Mouse (Mus musculus) embryonic fibroblast, embryonic 13.5 days (primary cell): Measurements from ENCODE around the gene Upk3a. TPM values are rescaled to one million over a fixed set of nuclear protein-coding genes. Genes with fewer than 3 reads are reported as not detected.

Source experiments
- H3K27ac ChIP-seq: 2 replicates; pipeline ENCODE4 v1.5.1; 2012; ENCODE audit warnings: low read length, control low read depth, inconsistent platforms; ENCODE audit not compliant: insufficient read depth
- H3K4me1 ChIP-seq: 2 replicates; pipeline ENCODE4 v1.6.1; 2011; ENCODE audit warnings: low read length; ENCODE audit not compliant: control insufficient read depth, insufficient read depth
- H3K4me3 ChIP-seq: 2 replicates; pipeline ENCODE4 v1.5.1; 2011; ENCODE audit warnings: mild to moderate bottlenecking, control low read depth, low read length; ENCODE audit not compliant: insufficient read depth
- CTCF ChIP-seq: IDR thresholded peaks from 2 replicates; pipeline ENCODE4 v1.5.1; 2011; ENCODE audit warnings: mild to moderate bottlenecking, control low read depth, low read length, moderate library complexity, borderline replicate concordance; ENCODE audit not compliant: insufficient read depth
- POLR2A ChIP-seq: IDR thresholded peaks from 2 replicates; pipeline ENCODE4 v1.6.1; 2011; ENCODE audit warnings: low read depth, mild to moderate bottlenecking, control low read depth, low read length, moderate library complexity
- polyA plus RNA-seq: library from polyadenylated mRNA; stranded (reverse); fragments of >200 nt; gene quantifications from 2 replicates; pipeline ENCODE4 v1.2.4, GENCODE M21; 2011; ENCODE audit warnings: low read depth; ENCODE audit not compliant: missing spikeins, insufficient read length

Upk3a gene
- polyA plus RNA-seq, result not detected in 2 replicates

DNA sequence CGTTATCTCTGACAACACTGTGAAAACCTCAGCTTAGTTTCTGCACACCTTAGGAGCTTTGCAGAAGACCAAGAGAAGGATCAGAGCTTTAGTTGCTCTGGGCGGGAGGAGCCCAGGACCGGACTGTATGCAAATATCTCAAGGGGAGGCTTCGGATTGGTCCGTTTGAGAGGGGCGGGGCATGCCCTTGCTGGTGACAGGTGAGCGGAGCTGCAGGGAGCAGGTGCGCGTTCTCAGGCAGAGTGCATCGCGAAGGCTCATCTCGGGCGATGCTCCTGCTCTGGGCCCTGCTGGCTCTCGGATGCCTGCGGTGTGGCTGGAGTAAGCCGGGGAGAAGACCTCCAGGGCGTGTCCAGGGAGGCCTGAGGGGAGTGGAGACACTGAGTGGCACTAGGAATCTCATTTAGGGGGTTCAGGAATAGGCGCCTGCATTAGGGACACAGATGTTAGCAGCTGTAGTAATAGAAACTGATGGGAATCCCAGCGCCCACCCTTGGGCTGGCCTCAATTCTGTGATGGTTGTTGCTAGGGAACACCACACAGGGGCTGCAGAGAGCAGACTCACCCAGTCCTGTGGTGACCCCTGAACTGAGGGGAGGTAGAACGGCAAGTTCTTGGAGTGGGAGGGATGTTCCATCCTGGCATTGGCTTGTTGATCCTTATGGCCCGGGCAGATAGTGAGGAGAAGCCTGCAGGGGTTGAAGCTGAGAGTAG lies at the start of gene Upk3a:
Upk3a (plus strand) TSS at position 191 of the 714 bp plus-strand sequence.
- H3K4me3 ChIP-seq, result no peak within 1 kb of the TSS
- TF ChIP-seq POLR2A (no peak), CTCF (no peak)
- peaks cover 4% of the 10 kb centered on the region for H3K4me1 ChIP-seq
- no peak within 1 kb of the TSS for H3K27ac ChIP-seq

DNA sequence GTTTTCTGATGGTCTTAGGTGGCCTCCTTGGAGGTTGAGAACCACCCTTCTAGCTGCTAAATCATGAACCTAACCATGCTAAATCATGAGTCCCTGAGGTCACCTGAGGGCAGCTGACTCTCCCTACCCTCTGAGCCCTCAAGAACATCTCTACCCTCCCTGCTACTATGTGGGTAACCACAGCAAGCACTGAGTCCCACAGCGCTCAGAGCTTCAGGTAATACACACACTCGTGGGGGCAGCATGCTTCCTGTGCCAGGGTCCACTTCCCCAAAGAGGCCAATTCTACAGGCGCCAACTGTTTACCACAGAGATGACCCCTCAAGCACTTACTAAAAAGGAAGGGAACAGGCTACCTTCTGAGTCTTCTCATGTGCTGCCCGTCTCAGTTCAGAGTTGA lies 48.4 kb upstream of the Upk3a start:
- Histone ChIP-seq H3K4me1 (no peaks in the 10 kb centered on the region), H3K27ac (no peak overlapping the region)

DNA sequence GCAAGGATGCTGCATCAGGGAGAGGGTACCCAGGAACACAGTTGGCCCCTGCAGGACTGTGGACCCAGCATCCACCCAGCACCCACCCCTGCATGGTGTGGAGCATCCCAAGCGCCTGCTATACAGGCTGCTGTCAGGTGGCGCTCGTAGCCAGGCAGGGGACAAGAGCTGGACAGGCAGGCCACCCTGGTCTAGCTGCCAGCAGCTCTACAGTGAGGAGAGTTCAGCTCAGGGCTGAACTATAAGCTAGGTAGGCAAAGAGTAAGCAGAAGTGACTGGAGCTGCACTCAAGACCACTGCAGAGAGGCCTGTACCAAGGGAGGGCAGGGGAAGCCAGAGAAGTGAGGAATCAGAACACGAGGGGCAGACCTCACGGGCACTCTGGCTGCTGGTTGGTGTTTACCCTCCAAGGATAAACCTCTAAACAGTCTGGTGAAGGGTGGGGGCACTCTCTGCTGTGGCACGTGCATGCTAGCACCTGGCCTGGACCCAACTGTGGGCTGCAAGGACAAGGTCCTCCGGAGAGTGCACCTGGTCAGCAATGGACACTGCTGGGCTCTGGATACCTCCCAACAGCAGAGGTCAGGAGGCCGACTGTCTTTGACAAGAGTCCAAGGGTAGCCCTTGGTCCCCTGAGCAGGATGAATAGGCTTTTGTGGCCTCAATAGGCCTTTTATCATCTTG lies 43.9 kb upstream of the Upk3a start:
- peaks cover 13% of the 10 kb centered on the region for H3K4me1 ChIP-seq
- H3K27ac ChIP-seq, result no peak overlapping the region
- TF ChIP-seq CTCF (no peak), POLR2A (no peak)
- no peak overlapping the region for H3K4me3 ChIP-seq

More for the DNA sequence above, 48.4 kb upstream of the Upk3a start:
- TF ChIP-seq CTCF (no peak), POLR2A (no peak)
- H3K4me3 ChIP-seq, result no peak overlapping the region

DNA sequence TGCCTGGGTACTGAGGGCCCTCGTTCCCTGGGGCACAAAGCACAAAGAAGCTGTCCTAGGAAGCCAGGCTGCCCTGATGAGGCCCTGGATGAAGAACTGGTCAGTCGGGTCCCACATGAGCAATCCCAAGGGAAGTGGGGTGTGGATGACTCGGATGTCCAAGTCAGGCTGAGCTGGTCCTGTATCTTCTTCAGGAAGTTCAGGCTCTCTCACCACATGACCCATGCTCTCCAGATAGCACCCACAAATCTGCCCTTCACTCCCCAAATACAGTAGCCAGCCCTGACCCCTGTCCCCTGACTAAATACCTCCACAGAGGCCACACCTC lies 43.4 kb upstream of the Upk3a start:
- Histone ChIP-seq H3K27ac (no peak overlapping the region), H3K4me1 (peaks cover 13% of the 10 kb centered on the region), H3K4me3 (no peak overlapping the region)
- no peak for TF ChIP-seq CTCF
- no peak for TF ChIP-seq POLR2A

DNA sequence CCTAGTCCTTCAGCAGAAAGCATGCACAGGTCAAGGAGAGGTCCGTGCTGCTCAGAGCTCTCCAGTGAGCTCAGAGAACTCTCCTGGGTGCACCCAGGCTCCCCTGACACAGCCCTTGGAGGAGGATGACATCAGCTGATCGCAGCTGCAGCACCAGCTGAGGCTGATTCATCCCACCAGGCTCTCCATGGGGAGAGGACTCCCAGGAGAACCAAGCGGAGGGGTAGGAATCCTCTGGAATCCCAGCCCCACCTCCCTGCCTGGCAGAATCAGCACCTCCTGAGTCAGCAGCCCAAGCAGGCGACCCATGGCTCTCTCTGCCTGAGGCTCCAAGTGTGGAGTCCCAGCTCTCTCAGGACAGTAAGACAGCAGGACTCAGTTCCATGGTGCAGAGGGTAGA lies 41.2 kb upstream of the Upk3a start:
- Histone ChIP-seq H3K4me1 (peaks cover 13% of the 10 kb centered on the region), H3K27ac (no peak overlapping the region), H3K4me3 (no peak overlapping the region)
- TF ChIP-seq CTCF, result no peak
- no peak for TF ChIP-seq POLR2A

DNA sequence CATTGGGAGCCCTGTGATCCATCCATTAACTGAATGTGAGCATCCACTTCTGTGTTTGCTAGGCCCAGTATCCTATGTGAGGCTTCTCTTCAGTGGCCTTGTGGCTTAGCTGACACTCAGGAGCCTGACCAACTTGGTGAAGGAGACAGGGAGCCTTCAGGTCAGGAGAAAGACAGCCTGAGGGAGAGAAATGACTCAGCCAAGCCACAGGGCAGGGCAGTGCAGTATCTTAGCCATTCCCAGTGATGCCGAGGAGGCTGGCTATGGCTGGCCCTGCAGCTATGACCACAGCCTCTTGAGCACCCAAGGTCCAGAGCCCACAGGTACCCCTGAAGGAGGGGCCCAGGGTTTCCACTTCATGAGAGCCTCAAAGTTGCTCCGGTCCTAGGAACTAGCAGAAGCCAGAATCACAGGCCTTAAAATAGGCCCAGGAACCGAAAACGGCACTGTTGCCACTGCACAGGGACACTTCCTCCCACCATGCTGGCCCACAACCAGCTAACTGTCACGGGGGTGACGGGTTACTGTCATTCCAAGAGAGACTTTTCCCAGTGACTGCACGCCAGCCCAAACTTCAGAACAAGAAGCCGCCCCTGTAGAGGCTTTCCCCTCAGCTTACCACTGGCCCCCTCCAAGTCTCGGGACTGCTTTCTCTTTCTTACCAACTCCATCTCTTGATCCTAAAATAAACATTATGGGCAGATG lies 35.2 kb upstream of the Upk3a start:
- H3K4me1 ChIP-seq, result peaks cover 8% of the 10 kb centered on the region
- no peak overlapping the region for H3K4me3 ChIP-seq
- H3K27ac ChIP-seq, result no peak overlapping the region
- no peak for TF ChIP-seq POLR2A
- no peak for TF ChIP-seq CTCF

DNA sequence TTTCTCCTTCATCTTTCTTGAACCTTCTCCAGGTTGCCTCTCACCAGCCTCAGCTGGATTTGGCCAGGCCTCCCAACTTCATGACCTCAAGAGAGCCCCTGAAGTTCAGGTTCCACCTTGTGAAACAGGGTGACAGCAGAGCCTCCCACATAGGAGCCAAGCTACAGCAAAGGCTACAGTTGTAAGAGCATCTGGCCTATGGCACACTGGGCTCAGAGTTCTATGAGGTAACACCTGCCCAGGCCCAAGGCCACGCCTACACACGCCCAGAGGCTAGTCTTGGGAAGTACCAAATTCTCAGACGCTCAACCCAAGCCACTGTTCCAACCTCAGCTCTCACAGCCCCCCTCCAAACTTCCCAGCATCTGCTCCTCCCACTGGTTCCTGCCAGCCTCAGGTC lies 34.1 kb upstream of the Upk3a start:
- TF ChIP-seq POLR2A (no peak), CTCF (no peak)
- no peak overlapping the region for H3K27ac ChIP-seq
- H3K4me3 ChIP-seq, result no peak overlapping the region
- H3K4me1 ChIP-seq, result peaks cover 8% of the 10 kb centered on the region

DNA sequence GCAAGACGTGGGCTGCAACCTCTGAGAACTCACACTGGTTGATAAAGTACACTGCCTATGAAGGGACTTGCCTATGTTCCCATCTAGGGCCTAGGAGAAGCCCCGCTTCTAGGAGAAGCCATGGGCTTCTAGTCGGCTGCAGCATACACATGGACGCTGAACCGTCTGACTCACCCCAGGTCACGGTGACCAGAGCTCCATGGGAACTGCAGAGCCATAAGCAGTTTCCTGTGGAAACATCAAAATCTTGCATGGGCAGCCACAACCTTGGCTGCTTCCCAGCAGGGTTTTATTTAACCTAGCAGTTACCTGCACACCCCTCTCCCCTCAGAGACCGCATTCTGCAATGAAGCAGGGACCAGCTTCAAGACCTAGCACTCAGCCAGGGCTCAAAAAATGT lies 33.2 kb upstream of the Upk3a start:
- peaks cover 12% of the 10 kb centered on the region for H3K4me1 ChIP-seq
- H3K4me3 ChIP-seq, result no peak overlapping the region
- TF ChIP-seq POLR2A (no peak), CTCF (no peak)
- no peak overlapping the region for H3K27ac ChIP-seq

DNA sequence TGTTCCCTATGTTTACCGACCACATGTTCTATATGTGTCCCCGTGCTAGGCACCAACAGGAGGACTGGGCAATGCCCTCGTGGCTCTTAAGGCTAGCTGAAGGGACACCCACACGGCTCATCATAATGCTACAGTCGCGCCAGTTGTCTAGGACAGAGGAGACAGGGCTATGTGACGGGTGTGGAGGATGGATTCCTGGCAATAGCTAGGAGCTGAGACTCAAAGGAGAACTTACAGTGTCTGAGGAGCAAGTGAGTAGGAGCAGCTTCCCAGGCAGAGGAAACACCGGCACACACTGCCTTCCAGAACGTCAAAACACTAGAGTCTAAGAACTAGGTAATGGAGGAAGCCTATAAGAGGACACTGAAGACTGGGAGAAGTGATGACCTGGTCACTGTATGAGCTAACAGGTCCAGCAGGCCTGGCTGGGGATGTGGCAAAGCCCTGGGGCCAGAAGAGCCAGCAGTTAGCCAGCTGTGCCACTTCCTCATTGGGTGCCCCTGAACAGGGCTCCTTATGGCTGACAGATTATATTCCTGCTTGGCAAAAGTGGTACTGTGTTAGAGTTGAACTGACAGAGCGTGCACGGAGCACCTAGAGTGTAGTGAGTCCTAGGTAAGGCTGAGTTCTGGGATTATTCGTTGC lies 31.3 kb upstream of the Upk3a start:
- Histone ChIP-seq H3K4me1 (peaks cover 15% of the 10 kb centered on the region), H3K27ac (no peak overlapping the region), H3K4me3 (no peak overlapping the region)
- TF ChIP-seq POLR2A, result no peak
- TF ChIP-seq CTCF, result no peak
